Mouse (Mus musculus): ENCODE measurements around the gene Col5a1.

The Col5a1 gene

GRCm38 (mm10) chr2:28064339-28065080 lies 178.3 kb downstream of the Col5a1 start:
- H3K4me1 ChIP-seq (replicated peaks; ENCODE audit: low read depth, low read length) = no peaks in the 10 kb centered on the region
- H3K27me3 ChIP-seq (ENCODE audit: insufficient read depth, low read length) = no peaks in the 10 kb centered on the region
- H3K36me3 ChIP-seq (ENCODE audit: insufficient read depth, low read length) = no peaks in the 10 kb centered on the region
- peaks cover 11% of the 10 kb centered on the region for H3K9me3 ChIP-seq (ENCODE audit: low read length)
- TF ChIP-seq CTCF (conservative IDR thresholded peaks at IDR 0.05; ENCODE audit: low read length) = no peak
- no peak for TF ChIP-seq POU5F1 (IDR thresholded peaks at IDR 0.05; ENCODE audit: borderline replicate concordance, low read length)
- no peak for TF ChIP-seq NANOG (IDR thresholded peaks at IDR 0.05; ENCODE audit: borderline replicate concordance, low read length)
- no peak overlapping the region for H3K4me3 ChIP-seq (replicated peaks; ENCODE audit: low read length)

GRCm38 (mm10) chr2:28065081-28065651 lies 178.9 kb downstream of the Col5a1 start:
- no peak overlapping the region for H3K4me3 ChIP-seq (replicated peaks; ENCODE audit: low read length)
- H3K4me1 ChIP-seq (replicated peaks; ENCODE audit: low read depth, low read length) = no peaks in the 10 kb centered on the region
- H3K27me3 ChIP-seq (ENCODE audit: insufficient read depth, low read length) = no peaks in the 10 kb centered on the region
- H3K9me3 ChIP-seq (ENCODE audit: low read length) = peaks cover 11% of the 10 kb centered on the region
- TF ChIP-seq POU5F1 (IDR thresholded peaks at IDR 0.05; ENCODE audit: borderline replicate concordance, low read length) (no peak), NANOG (IDR thresholded peaks at IDR 0.05; ENCODE audit: borderline replicate concordance, low read length) (no peak), CTCF (conservative IDR thresholded peaks at IDR 0.05; ENCODE audit: low read length) (no peak)
- H3K36me3 ChIP-seq (ENCODE audit: insufficient read depth, low read length) = no peaks in the 10 kb centered on the region

DNA sequence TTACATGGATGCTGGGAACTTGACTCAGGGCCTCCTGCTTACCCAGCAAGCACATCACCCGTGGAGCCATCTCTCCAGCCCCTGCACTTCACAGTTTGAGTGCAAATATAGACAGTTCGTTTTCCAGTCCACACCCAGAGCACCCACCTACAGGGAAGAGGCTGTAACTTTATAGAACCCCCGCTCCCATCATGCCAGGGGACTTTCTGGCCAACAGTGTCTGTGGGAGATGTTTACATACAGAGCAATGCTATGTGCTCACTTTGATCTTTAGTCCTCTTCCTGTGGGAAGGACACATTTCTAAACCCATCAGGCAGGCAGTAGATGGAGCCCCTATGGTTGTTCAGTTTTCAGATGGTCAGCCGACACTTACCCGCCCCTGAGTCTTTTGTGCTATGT lies 180.5 kb downstream of the Col5a1 start:
- H3K9me3 ChIP-seq (ENCODE audit: low read length) = peaks cover 11% of the 10 kb centered on the region
- no peaks in the 10 kb centered on the region for H3K36me3 ChIP-seq (ENCODE audit: insufficient read depth, low read length)
- no peaks in the 10 kb centered on the region for H3K4me1 ChIP-seq (replicated peaks; ENCODE audit: low read depth, low read length)
- TF ChIP-seq POU5F1 (IDR thresholded peaks at IDR 0.05; ENCODE audit: borderline replicate concordance, low read length) (no peak), CTCF (conservative IDR thresholded peaks at IDR 0.05; ENCODE audit: low read length) (no peak), NANOG (IDR thresholded peaks at IDR 0.05; ENCODE audit: borderline replicate concordance, low read length) (no peak)
- no peak overlapping the region for H3K4me3 ChIP-seq (replicated peaks; ENCODE audit: low read length)
- H3K27me3 ChIP-seq (ENCODE audit: insufficient read depth, low read length) = no peaks in the 10 kb centered on the region

GRCm38 (mm10) chr2:28067175-28067574 lies 180.9 kb downstream of the Col5a1 start:
- H3K9me3 ChIP-seq (ENCODE audit: low read length) = peaks cover 11% of the 10 kb centered on the region

DNA sequence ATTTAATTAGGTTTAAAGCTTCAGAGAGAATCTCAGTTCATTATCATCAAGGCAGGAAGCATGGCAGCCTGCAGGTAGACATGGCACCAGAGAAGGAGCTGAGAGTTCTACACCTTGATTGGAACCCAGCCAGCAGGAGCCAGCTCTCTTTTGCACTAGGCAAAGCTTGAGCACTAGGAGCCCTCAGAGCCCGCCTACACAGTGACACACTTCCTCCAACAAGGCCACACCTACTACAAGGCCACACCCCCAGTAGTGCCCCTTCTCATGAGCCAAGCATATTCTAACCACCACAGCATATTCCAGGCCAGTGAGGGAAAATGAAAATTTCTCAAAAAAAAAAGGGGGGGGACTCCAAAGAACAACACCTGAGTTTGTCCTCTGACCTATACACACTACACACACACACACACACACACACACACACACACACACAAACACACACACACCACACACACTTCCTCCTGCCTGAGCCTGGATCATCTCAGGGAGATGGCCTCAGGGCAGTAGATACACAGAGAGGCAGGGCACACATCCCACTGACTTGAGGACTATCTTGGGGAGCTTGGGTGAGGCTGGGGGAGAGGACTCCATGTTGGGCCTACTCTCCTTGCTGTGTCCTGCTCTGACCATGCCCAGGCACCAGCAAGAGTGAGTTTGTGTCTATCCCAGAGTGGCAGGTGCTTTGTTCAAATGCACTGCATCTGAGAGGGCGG lies 181.8 kb downstream of the Col5a1 start:
- no peaks in the 10 kb centered on the region for H3K36me3 ChIP-seq (ENCODE audit: insufficient read depth, low read length)
- H3K9me3 ChIP-seq (ENCODE audit: low read length) = peaks cover 14% of the 10 kb centered on the region
- H3K4me1 ChIP-seq (replicated peaks; ENCODE audit: low read depth, low read length) = no peaks in the 10 kb centered on the region
- TF ChIP-seq NANOG (IDR thresholded peaks at IDR 0.05; ENCODE audit: borderline replicate concordance, low read length) = no peak
- no peak for TF ChIP-seq CTCF (conservative IDR thresholded peaks at IDR 0.05; ENCODE audit: low read length)
- no peak for TF ChIP-seq POU5F1 (IDR thresholded peaks at IDR 0.05; ENCODE audit: borderline replicate concordance, low read length)
- no peak overlapping the region for H3K4me3 ChIP-seq (replicated peaks; ENCODE audit: low read length)
- no peaks in the 10 kb centered on the region for H3K27me3 ChIP-seq (ENCODE audit: insufficient read depth, low read length)

More at GRCm38 (mm10) chr2:28067175-28067574, 180.9 kb downstream of the Col5a1 start:
- no peaks in the 10 kb centered on the region for H3K36me3 ChIP-seq (ENCODE audit: insufficient read depth, low read length)
- no peak overlapping the region for H3K4me3 ChIP-seq (replicated peaks; ENCODE audit: low read length)
- H3K4me1 ChIP-seq (replicated peaks; ENCODE audit: low read depth, low read length) = no peaks in the 10 kb centered on the region
- no peak for TF ChIP-seq POU5F1 (IDR thresholded peaks at IDR 0.05; ENCODE audit: borderline replicate concordance, low read length)
- no peak for TF ChIP-seq NANOG (IDR thresholded peaks at IDR 0.05; ENCODE audit: borderline replicate concordance, low read length)
- TF ChIP-seq CTCF (conservative IDR thresholded peaks at IDR 0.05; ENCODE audit: low read length) = no peak
- H3K27me3 ChIP-seq (ENCODE audit: insufficient read depth, low read length) = no peaks in the 10 kb centered on the region

DNA sequence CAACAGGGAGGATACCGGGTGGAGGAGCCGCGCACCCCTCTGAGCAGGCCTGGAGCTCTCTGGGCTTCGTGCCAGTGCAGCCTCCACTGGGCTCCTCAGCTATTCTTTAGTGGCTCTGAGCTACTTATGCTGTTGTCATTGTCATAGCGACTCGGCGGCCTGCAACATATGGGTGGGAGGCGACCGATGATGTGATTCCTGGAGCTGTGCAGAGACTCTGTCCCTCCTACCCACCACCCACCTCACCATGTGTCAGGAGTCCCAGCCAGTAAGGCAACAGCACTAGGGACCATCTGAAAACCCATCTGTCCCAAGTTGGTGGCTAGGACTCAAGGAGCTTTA lies 182.3 kb downstream of the Col5a1 start:
- no peaks in the 10 kb centered on the region for H3K36me3 ChIP-seq (ENCODE audit: insufficient read depth, low read length)
- H3K9me3 ChIP-seq (ENCODE audit: low read length) = peaks cover 14% of the 10 kb centered on the region
- no peaks in the 10 kb centered on the region for H3K4me1 ChIP-seq (replicated peaks; ENCODE audit: low read depth, low read length)
- H3K27me3 ChIP-seq (ENCODE audit: insufficient read depth, low read length) = no peaks in the 10 kb centered on the region
- H3K4me3 ChIP-seq (replicated peaks; ENCODE audit: low read length) = no peak overlapping the region
- no peak for TF ChIP-seq NANOG (IDR thresholded peaks at IDR 0.05; ENCODE audit: borderline replicate concordance, low read length)

- no peaks in the 10 kb centered on the region for H3K27me3 ChIP-seq (ENCODE audit: insufficient read depth, low read length)
- no peak for TF ChIP-seq CTCF (conservative IDR thresholded peaks at IDR 0.05; ENCODE audit: low read length)
- no peak for TF ChIP-seq NANOG (IDR thresholded peaks at IDR 0.05; ENCODE audit: borderline replicate concordance, low read length)
- no peak for TF ChIP-seq POU5F1 (IDR thresholded peaks at IDR 0.05; ENCODE audit: borderline replicate concordance, low read length)
Measured at GRCm38 (mm10) chr2:28075616-28076187, 189.5 kb downstream of the Col5a1 start.

DNA sequence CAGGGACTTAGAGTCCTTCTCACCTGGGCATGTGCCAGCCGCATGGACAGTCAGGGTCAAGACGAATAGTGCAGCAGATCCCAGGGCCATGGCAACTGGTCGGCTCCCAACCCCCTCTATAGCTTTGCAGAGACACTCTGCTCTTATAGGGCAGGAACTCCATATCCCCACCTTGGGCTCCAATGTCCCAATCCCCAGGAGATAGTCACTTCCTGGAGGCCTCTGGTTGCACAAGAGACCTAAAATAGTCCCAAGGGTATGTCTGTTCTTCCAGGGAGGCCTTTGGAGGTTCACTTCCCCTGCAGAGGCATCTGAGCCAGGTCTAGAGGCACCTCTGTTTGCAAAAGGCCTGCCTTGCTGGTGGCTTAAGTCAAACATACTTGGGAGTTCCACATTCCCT lies 198.5 kb downstream of the Col5a1 start, which contains the start of gene Fcnb:
TSS of gene Fcnb (minus strand) at position 118 of the 400 bp plus-strand sequence.
- H3K36me3 ChIP-seq (ENCODE audit: insufficient read depth, low read length) = no peaks in the 10 kb centered on the region
- no peaks in the 10 kb centered on the region for H3K27me3 ChIP-seq (ENCODE audit: insufficient read depth, low read length)
- no peak for TF ChIP-seq NANOG (IDR thresholded peaks at IDR 0.05; ENCODE audit: borderline replicate concordance, low read length)
- no peak for TF ChIP-seq CTCF (conservative IDR thresholded peaks at IDR 0.05; ENCODE audit: low read length)
- TF ChIP-seq POU5F1 (IDR thresholded peaks at IDR 0.05; ENCODE audit: borderline replicate concordance, low read length) = no peak
- no peaks in the 10 kb centered on the region for H3K9me3 ChIP-seq (ENCODE audit: low read length)
- no peaks in the 10 kb centered on the region for H3K4me1 ChIP-seq (replicated peaks; ENCODE audit: low read depth, low read length)
- no peak within 1 kb of the TSS for H3K4me3 ChIP-seq (replicated peaks; ENCODE audit: low read length)

More at GRCm38 (mm10) chr2:28075616-28076187, 189.5 kb downstream of the Col5a1 start:
- Histone ChIP-seq H3K9me3 (ENCODE audit: low read length) (peaks cover 3% of the 10 kb centered on the region; the same call in 1 of the 2 replicates), H3K36me3 (ENCODE audit: insufficient read depth, low read length) (no peaks in the 10 kb centered on the region), H3K4me1 (replicated peaks; ENCODE audit: low read depth, low read length) (no peaks in the 10 kb centered on the region), H3K4me3 (replicated peaks; ENCODE audit: low read length) (no peak overlapping the region)
